Mouse (Mus musculus) left cerebral cortex, postnatal 10 days (tissue): Measurements from ENCODE around the gene Sept14. TPM values are rescaled to one million over a fixed set of nuclear protein-coding genes. Genes with fewer than 3 reads are reported as not detected.

Experiments used
- DNase-seq, 2 experiments: peaks; one replicate each; pipeline ENCODE4 v3.0.0; 2021 to 2022; ENCODE audit warnings: low spot score in 2 of 2, mixed read lengths in 1 of 2; ENCODE audit errors: extremely low spot score in 1 of 2
- intact Hi-C: fragments of 180-260 bp; cut with DNase I; formaldehyde crosslinking; loops from one replicate; pipeline ENCODE4 v1.15.1; 2025
- total RNA-seq, 2 experiments: library from RNA; stranded (reverse); gene quantifications; 2 replicates each; pipeline ENCODE4 v1.2.3; 2021

Sept14 gene
- total RNA-seq: not detected

DNA sequence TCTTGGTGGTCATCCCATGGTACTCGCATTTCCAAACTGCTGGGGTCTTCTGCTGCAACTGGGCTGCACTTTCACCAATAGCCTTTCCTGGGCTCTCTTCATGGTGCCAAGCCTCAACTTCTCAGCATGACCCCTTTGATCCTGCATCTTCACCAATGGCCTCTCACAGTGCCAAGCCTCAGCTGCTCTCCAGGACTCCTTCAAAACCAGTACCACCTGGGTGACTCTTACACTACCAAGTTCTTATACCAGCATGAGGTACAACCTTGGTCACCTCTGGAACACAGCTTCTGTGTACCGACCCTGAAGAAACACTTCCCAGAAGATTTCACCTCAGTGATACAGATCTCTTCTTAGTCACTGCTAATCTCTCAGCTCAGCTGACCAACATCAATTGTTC, at the start of gene Sept14:
Gene Sept14 (minus strand): TSS at position 101 of the 400 bp plus-strand sequence.
- intact Hi-C loops: no loop called here
- no peak for DNase-seq

DNA sequence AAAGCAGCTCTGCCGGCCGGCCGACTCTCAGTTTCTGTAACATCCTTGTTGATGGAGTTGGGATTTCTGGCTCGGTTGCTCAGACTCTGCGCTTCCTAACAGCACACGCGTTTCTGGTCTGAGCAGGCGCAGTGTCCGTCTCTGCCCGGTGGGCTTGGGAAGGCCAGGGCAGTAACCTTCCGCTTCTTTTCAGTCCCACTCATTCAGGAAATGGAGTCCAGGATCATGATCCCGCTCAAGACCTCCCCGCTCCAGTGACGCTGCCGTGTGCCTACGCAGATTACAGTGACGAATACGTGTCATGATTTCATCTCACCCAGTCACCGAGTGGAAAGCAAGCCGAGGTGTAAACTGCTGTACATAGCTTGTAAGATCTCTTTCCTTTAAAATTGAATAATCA, 48.6 kb upstream of the Sept14 start:
- intact Hi-C loops: no loop called here
- no peak for DNase-seq

DNA sequence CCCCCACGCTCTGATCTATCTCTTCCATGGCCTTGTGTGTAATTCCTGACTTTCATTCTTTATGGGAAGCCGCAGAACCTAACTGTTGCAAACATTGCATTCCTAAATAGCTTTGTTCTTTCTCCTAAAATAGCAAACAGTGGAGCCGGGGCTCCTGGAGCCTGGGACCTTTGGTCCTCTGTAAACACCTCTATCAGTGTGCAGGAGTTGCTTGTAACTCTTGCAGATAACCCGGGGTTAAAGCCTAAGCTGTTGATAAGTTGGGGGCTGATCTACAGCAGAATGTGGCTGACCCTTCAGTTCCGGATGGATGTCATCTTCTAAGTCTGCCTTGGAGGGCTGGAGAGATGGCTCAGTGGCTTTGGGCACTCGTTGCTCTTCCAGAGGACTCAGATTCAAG, 35.7 kb upstream of the Sept14 start:
- no peak for DNase-seq
- intact Hi-C loops: no loop called here

DNA sequence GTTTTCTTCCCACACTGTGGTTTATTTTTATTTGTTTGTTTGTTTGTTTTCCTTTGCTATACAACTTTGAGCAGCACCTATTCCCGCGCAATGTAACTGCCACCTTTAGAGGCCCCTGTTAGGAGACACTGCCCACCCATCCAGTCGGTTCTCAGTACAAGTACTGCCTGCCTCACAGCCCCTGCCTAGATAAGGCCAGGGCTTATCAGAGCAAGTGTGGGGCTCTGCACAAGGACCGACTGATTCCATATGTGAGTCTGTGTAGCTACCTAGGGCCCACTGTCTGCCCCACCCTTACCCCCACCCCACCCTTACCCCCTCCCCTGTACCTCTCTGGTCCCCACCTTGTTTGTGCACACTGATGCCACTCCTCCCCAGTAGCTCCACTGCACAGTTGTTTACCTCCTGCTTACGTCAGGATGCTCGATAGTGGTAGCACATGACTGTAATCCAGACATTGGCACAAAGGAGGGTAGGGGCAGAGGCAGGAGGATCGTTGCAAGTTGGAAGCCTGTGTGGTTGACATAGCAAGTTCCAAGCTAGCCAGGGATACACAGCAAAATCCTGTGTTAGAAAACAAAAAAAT, 34.7 kb upstream of the Sept14 start:
- intact Hi-C loops: no loop called here
- no peak for DNase-seq

DNA sequence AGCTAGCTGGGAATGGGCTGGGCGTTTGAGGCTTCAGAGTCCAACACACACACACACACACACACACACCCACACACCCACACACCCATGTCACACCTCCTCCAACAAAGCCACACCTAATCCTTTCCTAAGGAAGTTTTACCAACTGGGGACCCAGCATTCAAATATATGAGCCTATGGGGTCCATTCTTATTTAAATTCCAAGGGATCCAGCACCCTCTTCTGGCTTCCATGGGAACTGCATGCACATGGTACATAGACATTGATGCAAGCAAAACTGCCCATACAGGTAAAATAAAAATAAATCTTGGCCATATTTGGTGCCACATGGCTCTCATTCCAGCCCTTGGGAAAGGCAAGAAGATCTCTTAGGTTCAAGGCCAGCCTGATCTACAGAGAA, 32.7 kb upstream of the Sept14 start:
- DNase-seq: peak in 1 of 2 experiments; percentile 34
- intact Hi-C loops: no loop called here

DNA sequence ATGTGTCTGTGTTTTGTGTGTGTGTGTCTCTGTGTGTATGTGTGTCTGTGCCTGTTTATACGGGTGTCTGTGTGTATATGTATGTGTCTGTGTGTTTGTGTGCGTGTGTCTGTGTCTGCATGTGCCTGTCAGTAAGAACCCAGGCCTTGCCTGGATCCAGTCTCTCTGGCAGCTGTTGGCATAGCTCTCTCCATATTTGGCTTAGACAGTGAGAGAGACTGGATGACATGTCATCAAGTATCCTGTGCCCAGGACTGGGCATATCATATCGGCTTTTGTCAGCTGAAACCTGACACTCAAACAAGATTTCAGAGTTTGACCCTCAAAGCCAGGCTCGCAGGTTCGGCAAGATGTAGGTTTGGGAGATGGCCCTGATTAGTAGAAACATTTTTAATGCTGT, 22.7 kb upstream of the Sept14 start:
- no peak for DNase-seq
- intact Hi-C loops: no loop called here

DNA sequence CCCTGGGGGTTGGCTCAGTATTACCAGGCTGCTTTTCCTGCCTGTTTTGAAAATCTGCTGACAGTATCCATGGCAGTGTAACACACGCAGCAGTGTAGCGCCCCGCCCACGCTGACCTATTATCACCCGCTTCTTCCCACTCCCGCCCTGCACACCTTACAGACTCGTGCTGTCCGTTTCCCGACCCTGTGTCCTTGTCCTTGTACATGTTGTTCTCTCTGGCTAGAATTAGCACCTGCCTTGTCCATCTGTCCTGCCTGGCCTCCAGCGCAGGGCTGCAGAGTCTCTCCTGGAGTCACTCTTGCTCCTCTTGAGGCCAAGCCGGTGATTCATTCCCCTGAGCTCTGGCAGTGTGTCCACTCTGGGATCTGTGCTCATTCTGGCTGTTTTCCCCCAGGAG, 22.0 kb upstream of the Sept14 start:
- DNase-seq: peak in 1 of 2 experiments; percentile 39
- intact Hi-C loops: no loop called here

DNA sequence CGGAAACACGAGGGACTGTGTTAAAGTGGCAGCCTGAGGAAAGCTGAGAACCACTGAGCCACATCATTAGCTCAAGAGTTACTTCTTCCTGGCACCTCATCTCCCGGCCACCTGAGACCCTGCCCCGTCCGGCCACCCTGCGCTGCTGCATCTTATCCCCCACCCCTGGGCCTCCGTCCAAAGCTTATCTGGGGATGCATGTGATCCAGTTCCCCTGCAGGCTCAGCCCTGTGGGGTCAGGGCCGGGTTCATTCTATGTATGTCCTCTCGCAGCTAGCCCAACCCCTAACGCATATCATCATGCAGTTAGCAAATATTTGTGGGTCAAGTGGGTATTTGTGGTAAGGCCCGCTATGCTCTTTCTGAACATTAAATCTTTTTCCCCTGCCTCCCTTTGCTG, 21.0 kb upstream of the Sept14 start:
- DNase-seq: peak in 1 of 2 experiments; percentile 37
- intact Hi-C loops: loop anchor here (5.0 to 10.0 kb wide), 2 partner anchors 117 to 664 kb away; no protein-coding TSS in a partner anchor

DNA sequence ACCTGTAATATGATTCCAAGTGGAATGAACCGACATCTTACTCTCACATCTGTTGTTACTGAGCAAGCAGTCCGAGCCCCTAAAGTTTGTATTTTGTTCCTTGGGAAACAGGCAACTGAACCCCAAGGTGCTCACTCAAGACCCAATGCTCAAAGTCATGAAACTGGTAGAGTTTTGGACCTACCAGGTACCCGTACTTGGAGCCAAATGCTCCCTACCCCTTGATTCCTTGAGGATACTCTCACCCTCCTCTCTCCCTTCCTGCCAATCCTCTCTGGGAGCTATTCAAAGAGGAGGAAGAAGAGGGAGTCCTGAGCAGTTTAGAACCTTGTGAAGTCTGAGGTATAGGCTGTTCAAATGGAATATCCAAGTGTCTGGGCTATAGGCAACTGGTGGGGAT, 18.5 kb upstream of the Sept14 start:
- DNase-seq: no peak
- intact Hi-C loops: loop anchor here (5.0 to 10.0 kb wide), 2 partner anchors 114 to 662 kb away; no protein-coding TSS in a partner anchor

DNA sequence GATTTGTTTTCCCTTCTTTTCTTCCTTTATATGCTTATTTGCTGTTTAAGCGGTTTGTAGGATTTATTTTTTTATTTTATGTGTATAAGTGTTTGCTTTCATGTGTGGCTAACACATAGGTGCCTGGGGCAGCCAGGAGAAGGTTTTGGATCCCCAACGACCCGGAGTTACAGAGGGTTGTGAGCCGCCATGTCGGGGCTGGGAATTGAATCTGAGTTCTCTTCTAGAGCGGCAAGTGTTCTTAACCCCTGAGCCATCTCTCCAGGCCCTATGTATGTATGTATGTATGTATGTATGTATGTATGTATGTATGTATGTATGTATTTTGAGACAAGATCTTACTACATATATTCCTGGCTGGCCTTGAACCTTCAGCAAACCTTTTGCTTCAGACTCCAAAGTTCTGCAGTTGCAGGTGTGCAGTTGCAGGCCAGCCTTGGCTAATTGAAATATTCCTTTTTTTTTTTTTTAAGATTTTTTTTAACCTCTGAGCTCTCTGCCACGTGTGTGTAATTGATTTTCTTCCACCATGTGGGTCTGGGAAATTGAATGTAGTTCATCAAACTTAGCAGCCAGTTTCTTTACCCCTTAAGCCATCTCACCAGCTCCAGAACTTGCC, 17.6 kb upstream of the Sept14 start:
- no peak for DNase-seq
- intact Hi-C loops: loop anchor here (5.0 to 10.0 kb wide), 2 partner anchors 114 to 661 kb away; no protein-coding TSS in a partner anchor

DNA sequence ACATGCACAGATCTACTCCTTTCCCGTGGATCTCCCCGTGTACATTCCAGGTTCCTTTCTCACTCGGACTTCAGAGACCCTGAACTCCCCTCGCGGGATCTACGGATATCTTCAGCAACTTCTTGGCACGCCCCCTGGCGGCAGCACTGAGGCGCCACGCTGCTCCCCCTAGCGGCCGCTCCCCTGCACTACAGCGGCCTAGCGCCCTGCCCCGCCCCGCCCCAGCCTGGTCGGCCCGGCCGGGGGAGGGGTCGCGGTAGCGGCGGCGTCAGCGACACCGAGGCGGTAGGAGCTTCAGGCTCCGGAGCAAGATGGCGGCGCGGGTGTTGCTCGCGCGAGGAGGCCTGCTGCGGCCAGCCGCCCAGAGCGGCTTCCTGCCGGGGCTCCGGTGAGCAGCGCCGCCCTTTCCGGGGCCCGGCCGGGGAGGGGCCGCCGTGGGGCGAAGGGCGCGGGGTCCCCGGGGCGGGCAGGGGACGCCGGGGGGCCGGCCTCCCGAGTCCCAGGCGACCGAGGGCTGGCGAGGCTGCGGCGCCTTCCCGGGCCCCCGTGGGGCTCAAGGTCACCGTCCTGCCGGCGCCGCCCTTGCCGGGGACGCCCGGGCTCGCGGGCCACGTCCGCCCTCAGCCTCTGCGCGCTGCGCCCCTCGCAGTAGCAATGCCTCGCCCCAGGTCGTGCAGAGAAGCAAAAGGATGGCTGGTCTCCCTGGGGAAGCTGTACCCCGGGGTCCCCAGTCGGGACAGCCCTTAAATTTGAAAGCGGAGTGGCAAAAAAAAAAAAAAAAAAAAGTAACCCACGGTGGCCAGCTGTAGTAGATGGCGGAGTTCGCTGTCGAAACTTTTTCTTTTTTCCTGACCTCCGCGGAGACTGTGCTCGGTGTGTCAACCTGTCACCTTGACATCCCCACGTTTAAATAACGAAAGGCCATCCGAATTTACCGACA, 16.8 kb upstream of the Sept14 start, which contains the start of gene Nipsnap2:
Gene Nipsnap2 (plus strand): TSS at position 230 of the 940 bp plus-strand sequence.
- DNase-seq: peak; percentile 84 to 92
- intact Hi-C loops: loop anchor here (5.0 to 10.0 kb wide), 2 partner anchors 113 to 660 kb away; no protein-coding TSS in a partner anchor

DNA sequence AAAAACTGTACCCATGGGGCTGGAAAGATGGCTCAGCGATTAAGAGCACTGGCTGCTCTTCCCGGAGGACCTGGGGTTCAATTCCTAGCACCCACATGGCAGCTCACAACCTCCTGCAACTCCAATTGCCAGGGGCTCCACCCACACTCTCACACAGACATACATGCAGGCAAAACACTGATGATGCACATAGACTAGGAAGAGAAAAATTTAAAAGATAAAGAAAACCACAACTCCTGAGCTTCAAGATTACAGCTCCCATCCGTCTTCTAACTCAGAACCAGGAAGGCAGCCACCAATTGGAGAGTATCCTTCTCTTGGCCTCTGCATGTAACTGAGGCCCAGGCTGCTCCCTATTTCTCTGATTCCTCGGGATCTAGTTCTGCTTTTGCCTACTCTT, 16.0 kb upstream of the Sept14 start:
- no peak for DNase-seq
- intact Hi-C loops: loop anchor here (10.0 kb wide), 1 partner anchor 659 kb away; no protein-coding TSS in a partner anchor

DNA sequence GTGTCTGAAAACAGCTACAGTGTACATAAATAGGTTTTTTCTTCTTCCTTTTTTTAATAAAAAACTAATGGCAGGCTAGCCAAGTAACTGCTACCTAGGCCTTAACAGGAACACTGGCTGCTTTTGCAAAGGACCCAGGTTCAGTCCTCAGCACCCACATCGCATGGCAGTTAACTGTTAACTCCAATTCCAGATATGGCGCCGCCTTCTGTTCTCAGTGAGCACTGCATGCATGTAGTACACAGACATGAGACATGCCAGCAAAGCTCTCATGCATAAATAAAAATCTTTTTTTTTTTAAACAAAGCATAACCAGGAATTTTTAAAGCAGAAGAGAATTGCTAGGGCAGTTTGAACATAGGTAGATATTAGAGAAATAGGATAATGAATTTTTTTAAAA, 11.9 kb upstream of the Sept14 start:
- intact Hi-C loops: loop anchor here (10.0 kb wide), 1 partner anchor 655 kb away; no protein-coding TSS in a partner anchor
- no peak for DNase-seq

DNA sequence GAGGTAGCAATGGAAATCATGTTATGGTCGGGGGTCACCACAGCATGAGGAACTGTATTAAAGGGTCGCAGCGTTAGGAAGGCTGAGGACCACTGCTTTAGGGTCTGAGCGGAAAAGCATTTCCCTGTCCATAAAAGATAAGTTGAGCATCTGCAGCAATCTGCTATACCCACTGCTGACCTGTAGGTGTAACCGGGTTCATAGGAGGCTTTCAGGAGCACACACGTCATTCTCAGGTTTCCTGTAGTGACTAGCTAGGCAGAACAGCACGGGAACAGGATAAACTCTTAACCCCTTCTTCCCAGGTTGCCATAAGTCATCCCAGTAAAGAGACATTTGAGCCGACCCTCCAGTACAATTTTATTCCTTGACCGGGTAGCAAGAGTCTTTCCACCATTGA, 8.7 kb upstream of the Sept14 start:
- intact Hi-C loops: no loop called here

DNA sequence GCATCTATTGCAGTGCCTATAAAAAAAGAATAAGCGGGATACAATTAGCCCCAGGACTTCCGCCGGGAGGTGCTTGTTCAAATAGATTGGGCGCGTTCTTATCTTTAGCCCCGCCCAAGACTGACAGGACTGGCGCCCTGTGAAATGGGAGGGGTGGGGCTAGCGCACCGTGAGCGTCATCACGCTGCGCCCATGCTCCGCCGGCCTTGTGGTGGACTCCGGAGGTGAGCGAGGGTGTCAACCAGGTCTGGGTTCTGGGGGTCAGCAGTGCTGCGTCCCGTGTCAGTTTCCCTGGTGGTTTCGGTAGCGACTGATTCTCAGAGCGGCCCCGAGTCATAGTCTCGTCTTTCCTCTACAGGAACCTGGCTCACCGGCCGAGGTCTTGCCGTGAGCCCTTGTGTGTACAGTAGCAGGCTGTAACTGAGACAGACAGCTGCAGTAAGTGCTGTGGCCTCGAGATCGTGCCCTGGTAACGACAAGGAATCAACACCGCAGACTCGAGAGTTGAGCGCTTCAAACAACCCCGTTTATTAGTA, 7.1 kb upstream of the Sept14 start, which contains the start of gene Mrps17:
Gene Mrps17 (plus strand): TSS at position 172 of the 536 bp plus-strand sequence.
- intact Hi-C loops: no loop called here
- DNase-seq: peak; percentile 92 to 94

More for the DNA sequence above, 8.7 kb upstream of the Sept14 start:
- DNase-seq: no peak

DNA sequence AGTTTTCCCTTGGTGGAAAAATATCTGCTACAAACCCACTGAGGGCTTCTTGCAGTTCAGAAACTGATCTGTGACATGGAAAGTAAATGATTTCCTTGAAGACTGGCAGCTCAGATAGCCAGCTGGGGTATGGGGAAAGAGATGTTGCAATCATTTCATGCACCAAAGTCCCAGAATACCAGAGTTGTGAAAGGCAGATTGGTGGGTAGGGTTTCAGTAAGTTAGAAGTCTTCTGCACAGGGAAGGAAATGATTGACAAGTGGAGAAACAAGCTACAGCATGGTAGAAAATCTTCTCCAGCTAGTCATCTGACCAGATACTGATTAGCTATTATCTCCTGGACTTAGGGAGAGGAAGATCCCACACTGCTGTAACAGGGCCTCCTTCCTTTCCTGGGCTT, 4.9 kb downstream of the Sept14 start:
- DNase-seq: no peak
- intact Hi-C loops: no loop called here

DNA sequence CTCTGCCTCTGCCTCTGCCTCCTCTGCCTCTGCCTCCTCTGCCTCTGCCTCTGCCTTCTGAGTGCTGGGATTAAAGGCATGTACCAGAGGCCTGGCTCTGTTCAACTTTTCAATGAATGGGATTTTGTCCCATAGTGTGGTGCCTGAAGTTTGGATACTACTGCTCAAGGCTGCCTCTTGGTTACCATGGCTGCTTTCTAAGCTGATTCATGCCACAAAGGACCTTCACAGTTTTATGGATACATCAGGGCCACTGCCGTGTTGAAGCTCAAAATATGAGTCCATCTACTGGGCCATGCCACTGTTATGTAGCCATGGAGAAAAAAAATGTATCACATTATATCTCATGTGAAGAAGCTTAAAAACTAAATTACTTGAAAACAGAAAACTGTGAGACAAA, 6.6 kb downstream of the Sept14 start:
- no peak for DNase-seq
- intact Hi-C loops: no loop called here

DNA sequence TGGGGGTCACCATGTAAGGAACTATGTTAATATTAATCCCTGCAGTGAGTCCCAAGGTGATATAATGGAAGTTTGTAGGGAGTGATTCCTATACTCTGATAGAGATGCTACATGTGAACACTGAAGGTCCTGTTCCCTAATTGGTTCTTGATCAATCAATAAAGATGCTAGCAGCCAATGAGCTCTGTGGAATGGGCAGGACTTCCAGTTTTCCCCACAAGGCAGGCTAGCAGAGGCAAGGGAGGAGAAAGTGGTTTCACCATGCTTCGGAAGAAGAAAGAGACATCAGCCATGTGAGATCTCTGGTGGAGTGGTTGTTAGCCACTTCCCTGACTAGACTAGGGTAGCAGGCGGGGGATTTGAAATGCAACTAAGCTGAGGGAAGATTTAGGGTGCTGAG, 7.8 kb downstream of the Sept14 start:
- DNase-seq: no peak
- intact Hi-C loops: no loop called here

DNA sequence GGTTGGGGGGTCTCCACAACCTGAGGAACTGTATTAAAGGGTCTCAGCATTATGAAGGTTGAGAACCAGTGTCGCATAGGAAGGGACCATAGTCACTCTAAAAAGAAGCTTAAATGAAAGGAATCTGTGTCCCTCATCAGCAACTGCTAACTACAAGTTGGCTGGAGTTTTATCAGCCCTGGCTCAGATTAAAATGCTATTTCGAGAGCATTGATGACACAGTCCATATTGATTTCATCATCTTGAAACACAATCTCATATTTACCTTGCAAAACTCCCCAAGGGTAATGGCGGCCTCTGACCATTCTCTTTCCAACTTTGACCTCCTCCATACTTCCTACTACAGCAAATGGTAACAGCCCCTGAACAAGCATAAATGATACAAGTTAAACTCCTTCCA, 17.8 kb downstream of the Sept14 start:
- intact Hi-C loops: no loop called here
- DNase-seq: no peak
